Mouse (Mus musculus): ENCODE measurements at regions not wholly inside any gene's neighbourhood (a gene's known extent, or its start where the extent isn't known, plus 50 kb on each side); places are given as distances from the start of the nearest gene placed in this dataset.
A peak's percentile ranks its signal among the peaks of the same experiment; 100 is the strongest.

- peak; percentile 48 for TF ChIP-seq CTCF (IDR thresholded peaks at IDR 0.05; ENCODE audit: low read depth)
- no peak for TF ChIP-seq EP300 (IDR thresholded peaks at IDR 0.05; ENCODE audit: low read depth)
Measured at GRCm38 (mm10) chr4:8372069-8372468, 133.2 kb upstream of the Car8 start.
